Mouse (Mus musculus): ENCODE results near the gene Matn4.

- TF ChIP-seq POLR2A (IDR thresholded peaks at IDR 0.05; ENCODE audit: low read depth, low read length) (no peak), CTCF (IDR thresholded peaks at IDR 0.05; ENCODE audit: extremely low read depth, insufficient read depth, insufficient read length, insufficient replicate concordance) (no peak)
Observed at GRCm38 (mm10) chr2:164425401-164425800, 20.4 kb upstream of the Matn4 start.
